7 mouse cellular contexts compared by ENCODE assay signal in the genomic region with DNA sequence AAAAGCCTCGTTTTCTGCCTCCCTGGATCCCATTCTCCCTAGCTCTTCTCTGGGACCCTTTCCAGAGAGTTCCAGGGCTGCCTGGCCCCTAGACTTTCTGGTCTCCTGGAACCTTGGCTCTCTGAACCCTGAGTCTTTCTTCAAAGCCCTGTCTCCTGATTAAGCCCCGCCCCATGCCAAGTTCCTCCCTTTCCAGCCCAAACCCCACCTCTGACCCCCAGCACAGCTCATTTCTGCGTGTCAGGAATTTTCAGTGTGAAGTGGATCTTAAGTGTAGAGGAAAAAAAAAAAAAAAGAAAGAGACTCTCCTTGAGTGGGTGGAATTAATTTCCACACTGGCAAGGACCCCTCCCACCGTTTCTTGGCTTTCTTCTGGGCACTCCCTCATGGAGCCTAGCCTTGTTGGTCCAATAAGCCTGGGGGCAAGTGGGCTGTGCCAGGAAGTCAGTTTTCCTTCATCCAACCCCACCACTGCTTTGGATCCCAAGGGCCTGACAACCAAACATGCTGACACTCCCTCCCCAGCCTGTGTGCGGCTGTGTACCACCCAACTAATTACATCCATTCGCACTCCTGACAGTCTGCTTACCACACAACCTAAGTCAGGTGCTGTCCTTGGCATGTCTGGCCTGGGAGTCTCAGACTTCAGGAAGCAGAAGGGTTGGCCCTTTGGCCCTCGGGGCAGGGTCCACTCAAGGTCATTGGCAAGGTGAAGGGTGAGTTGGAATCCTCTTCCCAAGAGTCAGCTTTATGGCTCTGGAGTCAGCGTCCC. TPM values are rescaled to one million over a fixed set of nuclear protein-coding genes. Genes with fewer than 3 reads are reported as not detected.
DNase-seq lines count a peak whose midpoint lies in the region; ATAC-seq and TF ChIP-seq lines count a peak whose summit lies in the region.

Gene Ifitm10, minus strand, starts transcription at position 113 of the 772 bp plus-strand sequence.

- H3K27me3 ChIP-seq in embryonic facial prominence, embryonic 10.5 days (replicated peaks; ENCODE audit: low read depth, poor library complexity, severe bottlenecking) = peaks cover 53% of the 10 kb centered on the region
- peaks cover 29% of the 10 kb centered on the region for H3K27me3 ChIP-seq in hindbrain, embryonic 16.5 days (replicated peaks; ENCODE audit: control insufficient read depth, insufficient read depth, low read length)
- peaks cover 39% of the 10 kb centered on the region for H3K27me3 ChIP-seq in liver, embryonic 11.5 days (replicated peaks; ENCODE audit: control insufficient read depth, insufficient read depth, low read length)

- H3K4me3 ChIP-seq in layer of hippocampus, adult 2 months = peak within 1 kb of the TSS; percentile 60
- H3K4me3 ChIP-seq in embryonic facial prominence, embryonic 10.5 days = peak within 1 kb of the TSS; percentile 60
- no peak within 1 kb of the TSS; the same call in 1 of the 2 replicates for H3K4me3 ChIP-seq in hindbrain, embryonic 16.5 days (ENCODE audit: low read length)
- H3K4me3 ChIP-seq in liver, embryonic 11.5 days (ENCODE audit: low read depth, low read length) = no peak within 1 kb of the TSS; the same call in 1 of the 2 replicates

- TF ChIP-seq CTCF in layer of hippocampus, adult 2 months (conservative IDR thresholded peaks at IDR 0.05) = no peak

- peaks cover 39% of the 10 kb centered on the region for H3K4me1 ChIP-seq in embryonic facial prominence, embryonic 10.5 days
- peaks cover 9% of the 10 kb centered on the region; the same call in 1 of the 2 replicates for H3K4me1 ChIP-seq in hindbrain, embryonic 16.5 days (ENCODE audit: control insufficient read depth, insufficient read depth, low read depth, low read length)
- H3K4me1 ChIP-seq in liver, embryonic 11.5 days (replicated peaks; ENCODE audit: control insufficient read depth, insufficient read depth, low read length) = peaks cover 29% of the 10 kb centered on the region

- no peak for DNase-seq in layer of hippocampus, adult 2 months (ENCODE audit: low spot score in 2 of 2)
- DNase-seq in layer of hippocampus, adult 9-10 months (ENCODE audit: low spot score) = no peak
- no peak for DNase-seq in embryonic facial prominence, embryonic 10.5 days (ENCODE audit: low spot score)
- DNase-seq in liver, embryonic 11.5 days (ENCODE audit: low spot score) = no peak
- DNase-seq in gastrocnemius, adult 8-10 months (ENCODE audit: low spot score in 2 of 2) = no peak

- WGBS in embryonic facial prominence, embryonic 10.5 days = 66% methylated on average over 8 of the region's 8 CpGs
- WGBS in hindbrain, embryonic 16.5 days = 70% methylated on average over 8 of the region's 8 CpGs
- WGBS in liver, embryonic 11.5 days = 71% methylated on average over 8 of the region's 8 CpGs

- H3K9ac ChIP-seq in hindbrain, embryonic 16.5 days (ENCODE audit: low read depth, low read length) = no peak within 1 kb of the TSS
- H3K9ac ChIP-seq in liver, embryonic 11.5 days (ENCODE audit: low read depth, low read length) = no peak within 1 kb of the TSS

- ATAC-seq in hindbrain, embryonic 16.5 days = no peak
- no peak for ATAC-seq in liver, embryonic 11.5 days (replicated peaks; ENCODE audit: low FRiP score)
- no peak for ATAC-seq in granulocyte monocyte progenitor cell, adult 5-6 weeks (replicated peaks; ENCODE audit: poor library complexity, severe bottlenecking)

- no peaks in the 10 kb centered on the region for H3K9me3 ChIP-seq in embryonic facial prominence, embryonic 10.5 days
- no peaks in the 10 kb centered on the region for H3K9me3 ChIP-seq in hindbrain, embryonic 16.5 days (ENCODE audit: control insufficient read depth, low read length)
- H3K9me3 ChIP-seq in liver, embryonic 11.5 days (ENCODE audit: control insufficient read depth, low read length) = no peaks in the 10 kb centered on the region

- H3K4me2 ChIP-seq in hindbrain, embryonic 16.5 days (ENCODE audit: low read length) = peak within 1 kb of the TSS; percentile 89
- peak within 1 kb of the TSS; percentile 86; the same call in 1 of the 2 replicates for H3K4me2 ChIP-seq in liver, embryonic 11.5 days

- H3K36me3 ChIP-seq in embryonic facial prominence, embryonic 10.5 days (replicated peaks) = peaks cover 39% of the 10 kb centered on the region
- H3K36me3 ChIP-seq in hindbrain, embryonic 16.5 days (ENCODE audit: control insufficient read depth, insufficient read depth, low read length) = peaks cover 23% of the 10 kb centered on the region
- H3K36me3 ChIP-seq in liver, embryonic 11.5 days (ENCODE audit: control insufficient read depth, insufficient read depth, low read length) = peaks cover 18% of the 10 kb centered on the region

- peak within 1 kb of the TSS; percentile 91 for H3K27ac ChIP-seq in layer of hippocampus, adult 2 months
- H3K27ac ChIP-seq in embryonic facial prominence, embryonic 10.5 days (replicated peaks) = 0 out of 2 replicates have a peak within 1 kb of the TSS, but pooled peaks have one; percentile 35
- H3K27ac ChIP-seq in hindbrain, embryonic 16.5 days (ENCODE audit: low read depth, low read length) = no peak within 1 kb of the TSS
- H3K27ac ChIP-seq in liver, embryonic 11.5 days (ENCODE audit: low read depth, low read length) = no peak within 1 kb of the TSS

RNA-seq across cellular contexts. Expression of gene Ifitm10, which starts in this region (rescaled TPM):
- total RNA-seq in layer of hippocampus, adult 2 months (2021) = 10 to 100 TPM; 35.3 to 38.6 TPM
- 2.2 and 3.0 TPM in 2 replicates for polyA plus RNA-seq in embryonic facial prominence, embryonic 10.5 days (2016; fragmentation: Nextera tagmentation; extraction: Ambion mirVana)
- polyA plus RNA-seq in hindbrain, embryonic 16.5 days (2015; fragmentation: Nextera tagmentation; extraction: Ambion mirVana) = 13.3 and 14.9 TPM in 2 replicates
- 1.8 and 2.4 TPM in 2 replicates for polyA plus RNA-seq in liver, embryonic 11.5 days (2014; fragmentation: Nextera tagmentation; extraction: Ambion mirVana)
- total RNA-seq in gastrocnemius, adult 8-10 months (2022) = 1 to 10 TPM; 1.6 to 2.4 (median 2.1) TPM
- total RNA-seq in granulocyte monocyte progenitor cell, adult 5-6 weeks (2014; fragmentation: Nextera tagmentation) = 1.5 TPM in 1 of 2 replicates, not detected in the other
- not detected in 2 replicates for total RNA-seq in granulocyte monocyte progenitor cell, adult 5-6 weeks (2017)

Comparison
In these comparisons a context has a peak if more than half of its experiments do, and no peak if none do; other contexts are left out.
1. RNA of gene Ifitm10 (total RNA-seq): 35.3 to 38.6 TPM in layer of hippocampus, adult 2 months; 1.6 to 2.4 TPM in gastrocnemius, adult 8-10 months and 1.5 TPM in granulocyte monocyte progenitor cell, adult 5-6 weeks; every median in the first group is over 10 times any median in the second.
2. H3K27ac ChIP-seq: peak in layer of hippocampus, adult 2 months (single experiment) and embryonic facial prominence, embryonic 10.5 days (single experiment); none in hindbrain, embryonic 16.5 days (single experiment) and liver, embryonic 11.5 days (single experiment).
3. H3K4me3 ChIP-seq: peak in layer of hippocampus, adult 2 months (single experiment) and embryonic facial prominence, embryonic 10.5 days (single experiment); none in hindbrain, embryonic 16.5 days (single experiment) and liver, embryonic 11.5 days (single experiment).